7 mouse cellular contexts compared by ENCODE assay signal in genomic region chr5:146948041-146948507, GRCm38 (mm10). TPM values are rescaled to one million over a fixed set of nuclear protein-coding genes. Genes with fewer than 3 reads are reported as not detected.
DNase-seq lines count a peak whose midpoint lies in the region; ATAC-seq lines count a peak whose summit lies in the region.

No protein-coding gene starts in this region.

- no peak overlapping the region for H3K27ac ChIP-seq in neural tube, embryonic 11.5 days (ENCODE audit: low read depth, low read length)
- peak overlapping the region; percentile 94 for H3K27ac ChIP-seq in forebrain, embryonic 10.5 days
- peak overlapping the region; percentile 87 for H3K27ac ChIP-seq in limb, embryonic 15.5 days
- H3K27ac ChIP-seq in stomach, embryonic 15.5 days, result peak overlapping the region; percentile 84

- peak overlapping the region; percentile 96 for H3K4me2 ChIP-seq in neural tube, embryonic 11.5 days (ENCODE audit: low read depth)
- peak overlapping the region; percentile 87 for H3K4me2 ChIP-seq in limb, embryonic 15.5 days
- peak overlapping the region; percentile 84 for H3K4me2 ChIP-seq in stomach, embryonic 15.5 days

- DNase-seq in neural tube, embryonic 11.5 days (ENCODE audit: low spot score), result no peak
- no peak for DNase-seq in neural tube, embryonic 10.5 days (ENCODE audit: extremely low spot score, low spot score)
- no peak for DNase-seq in forebrain, embryonic 10.5 days (ENCODE audit: extremely low spot score, low spot score)
- DNase-seq in frontal cortex, postnatal 14 days (ENCODE audit: low spot score in 2 of 2), result no peak
- DNase-seq in kidney, adult 8-10 months, result no peak

- H3K4me3 ChIP-seq in neural tube, embryonic 11.5 days (ENCODE audit: low read depth, low read length), result peak overlapping the region; percentile 80
- peak overlapping the region; percentile 88 for H3K4me3 ChIP-seq in forebrain, embryonic 10.5 days
- peak overlapping the region; percentile 83 for H3K4me3 ChIP-seq in limb, embryonic 15.5 days
- peak overlapping the region; percentile 75 for H3K4me3 ChIP-seq in stomach, embryonic 15.5 days (replicated peaks)

- H3K9me3 ChIP-seq in neural tube, embryonic 11.5 days (ENCODE audit: control insufficient read depth, low read length), result no peaks in the 10 kb centered on the region
- H3K9me3 ChIP-seq in forebrain, embryonic 10.5 days, result peaks cover 4% of the 10 kb centered on the region; the same call in 1 of the 2 replicates
- H3K9me3 ChIP-seq in limb, embryonic 15.5 days, result no peaks in the 10 kb centered on the region
- H3K9me3 ChIP-seq in stomach, embryonic 15.5 days, result no peaks in the 10 kb centered on the region

- ATAC-seq in neural tube, embryonic 11.5 days (ENCODE audit: insufficient read depth, low FRiP score, low TSS enrichment), result no peak
- no peak for ATAC-seq in limb, embryonic 15.5 days (ENCODE audit: insufficient number of reproducible peaks, low FRiP score, low TSS enrichment, low read depth)
- ATAC-seq in stomach, embryonic 15.5 days (ENCODE audit: insufficient read depth, low FRiP score, low read depth), result no peak

- H3K9ac ChIP-seq in neural tube, embryonic 11.5 days (ENCODE audit: low read length), result peak overlapping the region; percentile 87
- 0 out of 2 replicates have a peak overlapping the region, but pooled peaks have one; percentile 35 for H3K9ac ChIP-seq in limb, embryonic 15.5 days
- peak overlapping the region; percentile 61; the same call in 1 of the 2 replicates for H3K9ac ChIP-seq in stomach, embryonic 15.5 days

- no peaks in the 10 kb centered on the region for H3K27me3 ChIP-seq in neural tube, embryonic 11.5 days (ENCODE audit: control insufficient read depth, insufficient read depth, low read length)
- no peaks in the 10 kb centered on the region for H3K27me3 ChIP-seq in forebrain, embryonic 10.5 days (ENCODE audit: poor library complexity, severe bottlenecking)
- H3K27me3 ChIP-seq in limb, embryonic 15.5 days, result no peaks in the 10 kb centered on the region
- no peaks in the 10 kb centered on the region for H3K27me3 ChIP-seq in stomach, embryonic 15.5 days (replicated peaks)

- WGBS in neural tube, embryonic 11.5 days, result 34% methylated on average over 10 of the region's 10 CpGs
- 30% methylated on average over 10 of the region's 10 CpGs for whole genome bisulfite sequencing in forebrain, embryonic 10.5 days
- WGBS in limb, embryonic 15.5 days, result 20% methylated on average over 10 of the region's 10 CpGs
- WGBS in stomach, embryonic 15.5 days, result 17% methylated on average over 10 of the region's 10 CpGs

- H3K4me1 ChIP-seq in neural tube, embryonic 11.5 days (ENCODE audit: control insufficient read depth, insufficient read depth, low read length), result peaks cover 6% of the 10 kb centered on the region
- H3K4me1 ChIP-seq in forebrain, embryonic 10.5 days, result peaks cover 22% of the 10 kb centered on the region
- H3K4me1 ChIP-seq in limb, embryonic 15.5 days, result peaks cover 11% of the 10 kb centered on the region
- peaks cover 9% of the 10 kb centered on the region for H3K4me1 ChIP-seq in stomach, embryonic 15.5 days

- peaks cover 12% of the 10 kb centered on the region for H3K36me3 ChIP-seq in neural tube, embryonic 11.5 days (ENCODE audit: control insufficient read depth, insufficient read depth, low read length)
- H3K36me3 ChIP-seq in forebrain, embryonic 10.5 days (replicated peaks), result peaks cover 30% of the 10 kb centered on the region
- peaks cover 28% of the 10 kb centered on the region for H3K36me3 ChIP-seq in limb, embryonic 15.5 days
- H3K36me3 ChIP-seq in stomach, embryonic 15.5 days, result peaks cover 28% of the 10 kb centered on the region

RNA-seq across cellular contexts. Expression of gene Gtf3a, which starts 0.4 kb away (rescaled TPM):
- 94.7 and 101 TPM in 2 replicates for polyA plus RNA-seq in neural tube, embryonic 11.5 days (2014; fragmentation: Nextera tagmentation; extraction: Ambion mirVana)
- polyA plus RNA-seq in forebrain, embryonic 10.5 days (2016; fragmentation: Nextera tagmentation; extraction: Ambion mirVana), result 149 and 150 TPM in 2 replicates
- 109 and 110 TPM in 2 replicates for polyA plus RNA-seq in limb, embryonic 15.5 days (2015; fragmentation: Nextera tagmentation; extraction: Ambion mirVana)
- 116 and 122 TPM in 2 replicates for polyA plus RNA-seq in stomach, embryonic 15.5 days (2015; fragmentation: Nextera tagmentation; extraction: Ambion mirVana)

RNA-seq across cellular contexts. Expression of gene Mtif3, which starts 15.5 kb away (rescaled TPM):
- polyA plus RNA-seq in neural tube, embryonic 11.5 days (2014; fragmentation: Nextera tagmentation; extraction: Ambion mirVana), result 27.7 and 29.5 TPM in 2 replicates
- polyA plus RNA-seq in forebrain, embryonic 10.5 days (2016; fragmentation: Nextera tagmentation; extraction: Ambion mirVana), result 20.7 and 22.4 TPM in 2 replicates
- polyA plus RNA-seq in limb, embryonic 15.5 days (2015; fragmentation: Nextera tagmentation; extraction: Ambion mirVana), result 22.9 and 25.6 TPM in 2 replicates
- 23.1 and 24.2 TPM in 2 replicates for polyA plus RNA-seq in stomach, embryonic 15.5 days (2015; fragmentation: Nextera tagmentation; extraction: Ambion mirVana)

Comparison
In these comparisons a context has a peak if more than half of its experiments do, and no peak if none do; other contexts are left out.
1. H3K9ac ChIP-seq: peak in every context shown above with its lines; median percentile 87 in neural tube, embryonic 11.5 days; 61 in stomach, embryonic 15.5 days; 35 in limb, embryonic 15.5 days.